Mouse (Mus musculus): ENCODE results near the gene Olfr1057. TPM values are rescaled to one million over a fixed set of nuclear protein-coding genes. Genes with fewer than 3 reads are reported as not detected.
A peak's percentile ranks its signal among the peaks of the same experiment; 100 is the strongest.
"Not testable (repeated sequence)": the region's sequence is repeated elsewhere in the genome, so short reads cannot be mapped to it uniquely, and the experiment has no call there.

The Olfr1057 gene
- polyA plus RNA-seq (2014; fragmentation: Nextera tagmentation; extraction: Ambion mirVana), result not detected in 2 replicates

DNA sequence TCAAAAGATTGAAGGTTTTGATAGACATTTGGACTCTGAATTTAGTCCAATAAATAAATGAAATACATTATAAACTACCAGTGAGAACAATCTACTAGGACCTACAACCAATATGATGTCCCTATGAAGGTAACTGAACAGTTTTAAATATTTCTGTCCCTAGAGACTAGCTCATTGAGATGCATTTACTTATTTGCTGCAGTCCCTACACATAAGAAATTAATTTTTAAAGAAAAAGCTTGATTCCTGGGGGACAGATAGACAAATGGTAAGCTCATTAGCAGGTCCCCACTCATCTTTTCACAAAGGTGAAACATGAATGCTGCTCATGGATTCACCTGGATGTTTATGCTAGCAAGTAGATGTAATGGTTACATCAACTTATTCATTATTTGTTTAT lies at the start of gene Olfr1057:
Olfr1057 (minus strand) TSS at position 101 of the 400 bp plus-strand sequence.
- no peaks in the 10 kb centered on the region for H3K27me3 ChIP-seq (ENCODE audit: control insufficient read depth, insufficient read depth, low read length)
- H3K9me3 ChIP-seq (ENCODE audit: control insufficient read depth, low read length), result no peaks in the 10 kb centered on the region
- no peaks in the 10 kb centered on the region for H3K4me1 ChIP-seq (replicated peaks; ENCODE audit: control insufficient read depth, insufficient read depth, low read length)
- no peak within 1 kb of the TSS for H3K4me3 ChIP-seq (replicated peaks; ENCODE audit: low read length)
- no peaks in the 10 kb centered on the region for H3K36me3 ChIP-seq (replicated peaks; ENCODE audit: control insufficient read depth, insufficient read depth)
- H3K9ac ChIP-seq, result no peak within 1 kb of the TSS
- no peak within 1 kb of the TSS for H3K27ac ChIP-seq
- DNase-seq (ENCODE audit: low spot score) (no peak), ATAC-seq (ENCODE audit: low FRiP score) (no peak)
- H3K4me2 ChIP-seq (replicated peaks), result no peak within 1 kb of the TSS

DNA sequence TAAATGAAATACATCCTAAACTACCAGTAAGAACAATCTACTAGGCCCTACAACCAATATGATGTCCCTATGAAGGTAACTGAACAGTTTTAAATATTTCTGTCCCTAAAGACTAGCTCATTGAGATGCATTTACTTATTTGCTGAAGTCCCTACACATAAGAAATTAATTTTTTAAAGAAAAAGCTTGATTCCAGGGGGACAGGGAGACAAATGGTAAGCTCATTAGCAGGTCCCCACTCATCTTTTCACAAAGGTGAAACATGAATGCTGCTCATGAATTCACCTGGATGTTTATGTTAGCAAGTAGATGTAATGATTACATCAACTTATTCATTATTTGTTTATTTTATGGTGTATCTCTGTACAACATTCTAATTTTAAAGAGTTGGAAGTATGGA lies 48.5 kb upstream of the Olfr1057 start, which contains the start of gene Olfr1062:
Olfr1062 (minus strand) TSS at position 101 of the 400 bp plus-strand sequence.
- H3K4me1 ChIP-seq (replicated peaks; ENCODE audit: control insufficient read depth, insufficient read depth, low read length); H3K4me2 ChIP-seq (replicated peaks); H3K36me3 ChIP-seq (replicated peaks; ENCODE audit: control insufficient read depth, insufficient read depth); H3K27ac ChIP-seq; ATAC-seq (ENCODE audit: low FRiP score); H3K4me3 ChIP-seq (replicated peaks; ENCODE audit: low read length); H3K9me3 ChIP-seq (ENCODE audit: control insufficient read depth, low read length); DNase-seq (ENCODE audit: low spot score); H3K9ac ChIP-seq; H3K27me3 ChIP-seq (ENCODE audit: control insufficient read depth, insufficient read depth, low read length): not testable (repeated sequence)

DNA sequence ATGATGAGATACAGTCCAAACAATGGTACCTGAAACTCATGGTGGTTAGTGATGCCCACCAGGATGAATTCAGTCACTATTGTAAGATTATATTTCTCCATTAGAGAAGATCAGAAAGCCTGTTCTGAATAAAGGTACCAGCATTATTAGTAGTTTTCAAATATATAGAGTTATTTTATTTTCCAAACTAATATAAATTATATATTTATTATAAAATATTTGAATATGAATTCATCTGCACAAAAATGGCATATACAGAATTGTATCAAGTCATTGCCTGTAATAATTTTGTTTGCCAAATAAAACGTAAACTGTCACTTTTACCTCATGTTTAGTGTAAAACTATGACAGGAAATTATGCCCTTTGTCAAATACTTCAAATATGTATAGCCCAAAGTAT lies 35.8 kb upstream of the Olfr1057 start, which contains the start of gene Olfr1061:
Olfr1061 (minus strand) TSS at position 101 of the 400 bp plus-strand sequence.
- Histone ChIP-seq H3K9ac (no peak within 1 kb of the TSS), H3K27ac (no peak within 1 kb of the TSS), H3K4me3 (replicated peaks; ENCODE audit: low read length) (no peak within 1 kb of the TSS), H3K27me3 (ENCODE audit: control insufficient read depth, insufficient read depth, low read length) (no peaks in the 10 kb centered on the region), H3K4me2 (replicated peaks) (no peak within 1 kb of the TSS), H3K36me3 (replicated peaks; ENCODE audit: control insufficient read depth, insufficient read depth) (no peaks in the 10 kb centered on the region), H3K9me3 (ENCODE audit: control insufficient read depth, low read length) (no peaks in the 10 kb centered on the region), H3K4me1 (replicated peaks; ENCODE audit: control insufficient read depth, insufficient read depth, low read length) (no peaks in the 10 kb centered on the region)
- ATAC-seq (ENCODE audit: low FRiP score) (no peak), DNase-seq (ENCODE audit: low spot score) (no peak)
- 84% methylated on average over 1 of the region's 1 CpGs for WGBS

DNA sequence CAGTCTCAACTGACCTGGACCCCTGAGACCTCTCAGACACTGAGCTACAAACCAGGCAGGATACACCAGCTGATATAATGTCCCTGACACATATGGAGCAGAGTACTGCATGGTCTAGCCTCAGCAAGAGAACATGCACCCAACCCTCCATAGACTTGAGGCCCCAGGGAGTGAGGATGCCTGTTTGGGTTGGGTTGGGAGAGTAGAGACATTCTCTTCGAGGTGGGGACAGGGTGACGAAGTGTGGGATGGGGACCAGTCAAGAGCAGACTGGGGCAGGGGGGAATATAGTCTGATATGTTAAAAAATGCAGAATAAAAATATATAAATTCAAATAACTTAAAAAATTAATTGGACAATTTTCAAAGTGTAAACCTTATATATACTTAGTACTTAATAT lies 16.9 kb upstream of the Olfr1057 start:
- Histone ChIP-seq H3K4me2 (replicated peaks) (no peak overlapping the region), H3K36me3 (replicated peaks; ENCODE audit: control insufficient read depth, insufficient read depth) (no peaks in the 10 kb centered on the region), H3K27me3 (ENCODE audit: control insufficient read depth, insufficient read depth, low read length) (no peaks in the 10 kb centered on the region), H3K27ac (no peak overlapping the region), H3K9ac (no peak overlapping the region), H3K9me3 (ENCODE audit: control insufficient read depth, low read length) (no peaks in the 10 kb centered on the region), H3K4me1 (replicated peaks; ENCODE audit: control insufficient read depth, insufficient read depth, low read length) (no peaks in the 10 kb centered on the region), H3K4me3 (replicated peaks; ENCODE audit: low read length) (no peak overlapping the region)
- ATAC-seq (ENCODE audit: low FRiP score), result 0 out of 2 replicates have a peak, but pooled peaks have one; percentile 21
- no peak for DNase-seq (ENCODE audit: low spot score)
- 88% methylated on average over 2 of the region's 2 CpGs for WGBS

DNA sequence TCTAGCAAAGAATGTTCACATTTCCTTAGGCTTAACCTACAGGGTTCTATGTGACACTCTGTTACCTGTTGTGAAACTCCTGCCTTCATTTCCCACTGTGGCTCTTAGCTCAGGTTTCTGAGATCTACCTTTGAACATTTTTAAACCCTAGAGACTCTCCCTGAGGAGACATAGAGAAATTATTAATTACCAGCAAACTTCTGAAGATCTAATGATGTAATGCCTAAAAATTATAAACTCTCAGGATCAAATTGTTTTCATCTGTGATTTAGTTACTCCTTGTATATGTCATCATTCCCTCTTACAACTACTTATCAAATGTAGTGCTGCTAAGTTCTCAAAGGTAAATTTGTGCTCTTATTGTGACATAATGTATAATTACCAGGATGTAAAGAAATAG lies 10.3 kb upstream of the Olfr1057 start, which contains the start of gene Olfr1058:
Olfr1058 (minus strand) TSS at position 101 of the 400 bp plus-strand sequence.
- H3K36me3 ChIP-seq (replicated peaks; ENCODE audit: control insufficient read depth, insufficient read depth); H3K27me3 ChIP-seq (ENCODE audit: control insufficient read depth, insufficient read depth, low read length); H3K27ac ChIP-seq; H3K4me3 ChIP-seq (replicated peaks; ENCODE audit: low read length); ATAC-seq (ENCODE audit: low FRiP score); H3K9me3 ChIP-seq (ENCODE audit: control insufficient read depth, low read length); H3K4me2 ChIP-seq (replicated peaks); DNase-seq (ENCODE audit: low spot score); H3K4me1 ChIP-seq (replicated peaks; ENCODE audit: control insufficient read depth, insufficient read depth, low read length); H3K9ac ChIP-seq: not testable (repeated sequence)

DNA sequence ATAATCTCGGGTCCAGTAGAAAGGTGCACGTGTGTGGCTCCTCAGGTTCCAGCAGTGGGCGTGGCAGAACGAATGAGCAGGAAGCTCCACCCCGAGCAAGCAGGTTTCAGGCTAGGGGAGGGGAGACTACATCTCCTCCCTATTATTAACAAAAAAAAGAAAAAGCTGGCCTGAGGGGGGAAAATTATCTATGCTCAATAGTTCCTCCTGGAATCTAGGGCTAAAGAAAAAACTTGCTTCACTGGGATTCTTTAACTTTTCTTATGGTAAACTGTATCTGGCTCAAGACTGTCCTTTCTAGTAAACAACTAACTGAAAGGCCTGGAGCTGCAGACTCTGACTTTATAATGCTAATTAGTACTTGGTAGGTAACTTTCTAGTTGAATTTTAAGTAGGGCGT lies 11.9 kb downstream of the Olfr1057 start:
- not testable (repeated sequence) for H3K36me3 ChIP-seq (replicated peaks; ENCODE audit: control insufficient read depth, insufficient read depth); DNase-seq (ENCODE audit: low spot score); H3K4me1 ChIP-seq (replicated peaks; ENCODE audit: control insufficient read depth, insufficient read depth, low read length); H3K4me2 ChIP-seq (replicated peaks); H3K4me3 ChIP-seq (replicated peaks; ENCODE audit: low read length); H3K27ac ChIP-seq; H3K27me3 ChIP-seq (ENCODE audit: control insufficient read depth, insufficient read depth, low read length); ATAC-seq (ENCODE audit: low FRiP score); H3K9ac ChIP-seq; H3K9me3 ChIP-seq (ENCODE audit: control insufficient read depth, low read length)
- 63% methylated on average over 1 of the region's 6 CpGs for WGBS

DNA sequence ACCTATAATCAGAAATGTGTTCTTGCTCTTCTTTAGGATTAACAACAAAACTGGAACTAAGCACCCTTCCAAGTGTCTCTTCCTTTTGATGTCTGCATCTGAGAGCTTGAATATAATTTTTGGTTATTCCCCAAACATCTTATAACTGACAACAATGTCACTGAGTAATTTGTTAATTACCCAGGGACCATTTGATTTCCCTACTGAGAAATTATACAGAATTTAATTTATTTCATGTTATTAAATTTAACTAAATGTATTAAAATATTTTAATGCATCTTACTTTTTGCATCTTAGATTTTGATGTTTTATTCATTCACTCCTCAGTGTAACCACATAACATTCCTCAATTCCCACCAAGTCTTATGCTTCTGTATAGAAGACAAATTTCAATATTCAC lies 15.8 kb downstream of the Olfr1057 start, which contains the start of gene Olfr1056:
Olfr1056 (minus strand) TSS at position 101 of the 400 bp plus-strand sequence.
- Histone ChIP-seq H3K9ac (no peak within 1 kb of the TSS), H3K4me2 (replicated peaks) (no peak within 1 kb of the TSS), H3K36me3 (replicated peaks; ENCODE audit: control insufficient read depth, insufficient read depth) (no peaks in the 10 kb centered on the region), H3K4me3 (replicated peaks; ENCODE audit: low read length) (no peak within 1 kb of the TSS), H3K9me3 (ENCODE audit: control insufficient read depth, low read length) (no peaks in the 10 kb centered on the region), H3K4me1 (replicated peaks; ENCODE audit: control insufficient read depth, insufficient read depth, low read length) (no peaks in the 10 kb centered on the region), H3K27me3 (ENCODE audit: control insufficient read depth, insufficient read depth, low read length) (no peaks in the 10 kb centered on the region), H3K27ac (no peak within 1 kb of the TSS)
- ATAC-seq (ENCODE audit: low FRiP score) (no peak), DNase-seq (ENCODE audit: low spot score) (no peak)

DNA sequence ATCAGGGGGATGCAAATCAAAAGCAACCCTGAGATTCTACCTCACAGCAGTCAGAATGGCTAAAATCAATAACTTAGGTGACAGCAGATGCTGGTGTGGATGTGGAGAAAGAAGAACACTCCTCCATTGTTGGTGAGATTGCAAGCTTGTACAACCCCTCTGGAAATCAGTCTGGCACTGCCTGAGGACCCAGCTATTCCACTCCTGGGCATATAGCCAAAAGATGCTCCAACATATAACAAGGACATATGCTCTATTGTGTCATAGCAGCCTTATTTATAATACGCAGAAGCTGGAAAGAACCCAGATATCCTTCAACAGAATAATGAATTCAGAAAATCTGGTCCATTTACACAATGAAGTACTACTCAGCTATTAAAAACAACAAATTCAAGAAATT lies 26.4 kb downstream of the Olfr1057 start:
- not testable (repeated sequence) for H3K4me2 ChIP-seq (replicated peaks); H3K4me3 ChIP-seq (replicated peaks; ENCODE audit: low read length); ATAC-seq (ENCODE audit: low FRiP score); H3K27ac ChIP-seq; H3K9me3 ChIP-seq (ENCODE audit: control insufficient read depth, low read length); H3K27me3 ChIP-seq (ENCODE audit: control insufficient read depth, insufficient read depth, low read length); DNase-seq (ENCODE audit: low spot score); H3K36me3 ChIP-seq (replicated peaks; ENCODE audit: control insufficient read depth, insufficient read depth); H3K4me1 ChIP-seq (replicated peaks; ENCODE audit: control insufficient read depth, insufficient read depth, low read length); H3K9ac ChIP-seq
- 75% methylated on average over 1 of the region's 1 CpGs for WGBS

DNA sequence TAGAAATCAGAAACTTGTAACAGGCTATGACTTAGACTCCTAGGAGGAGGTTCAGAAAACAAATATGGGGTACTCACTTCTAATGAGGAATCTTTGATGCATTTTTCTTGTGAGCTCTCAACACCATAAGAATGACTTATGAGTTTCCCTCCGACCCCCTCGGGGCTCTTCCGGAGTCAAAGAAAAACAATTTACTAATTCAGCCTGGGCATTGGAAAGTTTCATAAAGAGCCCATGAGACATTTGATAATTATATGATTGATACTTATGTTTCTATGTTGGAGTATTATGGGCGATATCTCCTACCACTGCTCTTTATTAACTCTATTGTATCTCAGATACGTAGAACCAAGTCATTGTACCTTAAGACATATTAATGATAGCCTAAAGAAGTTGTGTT lies 28.0 kb downstream of the Olfr1057 start, which contains the start of gene Olfr1055:
Olfr1055 (minus strand) TSS at position 101 of the 400 bp plus-strand sequence.
- DNase-seq (ENCODE audit: low spot score) (no peak), ATAC-seq (ENCODE audit: low FRiP score) (no peak)
- Histone ChIP-seq H3K9me3 (ENCODE audit: control insufficient read depth, low read length) (no peaks in the 10 kb centered on the region), H3K4me3 (replicated peaks; ENCODE audit: low read length) (no peak within 1 kb of the TSS), H3K36me3 (replicated peaks; ENCODE audit: control insufficient read depth, insufficient read depth) (no peaks in the 10 kb centered on the region), H3K9ac (no peak within 1 kb of the TSS), H3K27me3 (ENCODE audit: control insufficient read depth, insufficient read depth, low read length) (no peaks in the 10 kb centered on the region), H3K4me1 (replicated peaks; ENCODE audit: control insufficient read depth, insufficient read depth, low read length) (no peaks in the 10 kb centered on the region), H3K27ac (no peak within 1 kb of the TSS), H3K4me2 (replicated peaks) (no peak within 1 kb of the TSS)
- 95% methylated on average over 5 of the region's 5 CpGs for WGBS

DNA sequence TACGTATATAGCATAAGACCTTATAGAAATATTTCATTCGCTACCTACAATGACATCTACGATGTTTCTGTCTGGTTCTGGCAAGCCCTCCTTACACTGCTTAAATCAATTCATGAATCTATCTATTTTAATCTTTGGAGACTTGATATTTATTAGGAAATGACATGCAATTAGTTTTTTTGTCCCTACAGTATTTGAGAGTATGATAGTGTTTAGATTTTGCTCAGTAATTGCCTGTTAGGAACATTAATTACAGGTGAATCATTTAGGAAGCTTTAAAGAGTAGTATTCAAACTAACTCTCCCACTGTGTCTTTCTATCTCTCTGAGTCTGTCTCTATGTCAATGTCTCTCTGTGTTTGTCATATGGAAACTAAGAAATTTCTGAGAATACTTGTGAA lies 42.9 kb downstream of the Olfr1057 start, which contains the start of gene Olfr1054:
Olfr1054 (minus strand) TSS at position 101 of the 400 bp plus-strand sequence.
- H3K4me2 ChIP-seq (replicated peaks), result no peak within 1 kb of the TSS
- no peak for DNase-seq (ENCODE audit: low spot score)
- 81% methylated on average over 3 of the region's 3 CpGs for WGBS

More for the DNA sequence above, 42.9 kb downstream of the Olfr1057 start, which contains the start of gene Olfr1054:
- no peaks in the 10 kb centered on the region for H3K4me1 ChIP-seq (replicated peaks; ENCODE audit: control insufficient read depth, insufficient read depth, low read length)
- no peaks in the 10 kb centered on the region for H3K9me3 ChIP-seq (ENCODE audit: control insufficient read depth, low read length)
- no peak within 1 kb of the TSS for H3K4me3 ChIP-seq (replicated peaks; ENCODE audit: low read length)
- H3K36me3 ChIP-seq (replicated peaks; ENCODE audit: control insufficient read depth, insufficient read depth), result no peaks in the 10 kb centered on the region
- H3K27me3 ChIP-seq (ENCODE audit: control insufficient read depth, insufficient read depth, low read length), result no peaks in the 10 kb centered on the region
- no peak for ATAC-seq (ENCODE audit: low FRiP score)
- H3K9ac ChIP-seq, result no peak within 1 kb of the TSS
- no peak within 1 kb of the TSS for H3K27ac ChIP-seq

Data from hindbrain, embryonic 14.5 days (tissue).